Mouse (Mus musculus) kidney, postnatal 10 days (tissue): ENCODE results near the gene Asb12.
"Not testable (repeated sequence)": the region's sequence is repeated elsewhere in the genome, so short reads cannot be mapped to it uniquely, and the experiment has no call there.

ENCODE experiments used
- DNase-seq: peaks from one replicate; pipeline ENCODE4 v3.0.0; 2021; ENCODE audit warnings: mixed read lengths

Gene Asb12

DNA sequence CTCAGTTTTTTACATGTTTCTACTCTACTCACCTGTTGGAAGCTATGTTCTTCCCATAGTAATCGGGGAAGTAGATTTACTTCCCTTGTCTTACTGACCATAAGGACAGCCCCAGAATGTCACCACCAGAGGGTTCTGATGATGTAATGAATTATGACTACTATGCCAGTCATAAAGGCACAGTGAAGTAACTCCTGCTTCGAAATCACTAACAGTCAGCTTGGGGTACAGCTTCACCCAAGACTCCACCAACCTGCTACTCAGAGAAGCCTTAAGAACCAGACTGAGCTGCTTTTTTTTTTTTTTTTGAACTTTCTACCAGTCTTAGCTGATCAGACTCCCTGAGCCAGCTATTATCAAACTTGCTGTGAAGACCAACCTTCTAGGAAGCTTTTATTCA, at the start of gene Asb12, which contains the start of gene Pfn5:
TSS of gene Asb12 (minus strand) at position 101 of the 400 bp plus-strand sequence.
TSS of gene Pfn5 (plus strand) at position 218 of the 400 bp plus-strand sequence.
- DNase-seq = no peak

DNA sequence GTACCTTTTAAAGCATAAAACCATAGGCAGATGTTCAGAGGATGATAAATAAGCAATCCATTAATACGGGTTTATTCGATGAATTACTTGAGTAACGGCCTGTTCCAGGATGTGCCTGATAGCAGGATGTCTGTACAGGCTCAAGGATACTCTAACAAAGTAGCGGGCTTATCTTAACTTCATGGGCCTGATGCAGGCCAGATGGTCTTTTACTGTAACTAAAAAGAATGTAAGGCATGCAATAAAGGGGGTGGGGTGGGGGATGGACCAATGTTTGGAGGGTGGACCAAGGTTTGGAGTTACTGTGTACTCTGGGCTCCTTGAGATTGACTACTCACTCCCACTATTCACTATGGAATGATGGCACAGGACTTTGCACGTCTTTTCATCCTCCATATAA, 42.8 kb upstream of the Asb12 start:
- peak; percentile 2 for DNase-seq

DNA sequence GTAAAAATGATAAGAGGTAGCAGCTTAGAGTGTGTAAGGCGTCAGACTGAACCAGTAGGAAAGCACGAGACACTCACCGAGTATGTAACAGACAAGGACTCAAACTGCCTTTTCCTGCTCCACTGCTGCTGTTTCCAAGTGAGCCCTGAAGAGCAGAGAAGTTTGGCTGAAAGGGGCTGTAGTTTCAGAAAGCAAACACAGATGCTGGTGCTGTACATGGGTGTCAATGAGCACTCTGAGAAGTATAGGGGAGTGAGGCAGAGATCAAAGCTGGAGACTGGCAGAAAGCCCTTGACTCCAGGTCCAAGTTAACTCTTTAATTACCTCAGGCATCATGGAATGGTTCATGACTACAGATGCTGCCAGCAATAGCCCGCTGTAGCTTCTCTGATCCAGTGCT, 3.5 kb downstream of the Asb12 start:
- DNase-seq = no peak

DNA sequence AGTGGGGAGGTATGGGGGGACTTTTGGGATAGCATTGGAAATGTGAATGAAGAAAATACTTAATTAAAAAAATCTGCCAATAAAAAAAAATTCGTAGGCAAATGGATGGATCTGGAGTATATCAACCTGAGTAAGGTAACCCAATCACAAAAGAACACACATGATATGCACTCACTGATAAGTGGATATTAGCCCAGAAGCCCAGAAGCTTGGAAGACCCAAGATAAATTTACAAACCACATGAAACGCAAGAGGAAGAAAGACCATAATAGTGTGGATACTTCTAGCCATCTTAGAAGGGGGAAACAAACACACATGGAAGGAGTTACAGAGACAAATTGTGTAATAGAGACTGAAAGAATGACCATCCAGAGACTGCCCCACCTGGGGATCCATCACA, 22.3 kb downstream of the Asb12 start:
- DNase-seq = not testable (repeated sequence)

DNA sequence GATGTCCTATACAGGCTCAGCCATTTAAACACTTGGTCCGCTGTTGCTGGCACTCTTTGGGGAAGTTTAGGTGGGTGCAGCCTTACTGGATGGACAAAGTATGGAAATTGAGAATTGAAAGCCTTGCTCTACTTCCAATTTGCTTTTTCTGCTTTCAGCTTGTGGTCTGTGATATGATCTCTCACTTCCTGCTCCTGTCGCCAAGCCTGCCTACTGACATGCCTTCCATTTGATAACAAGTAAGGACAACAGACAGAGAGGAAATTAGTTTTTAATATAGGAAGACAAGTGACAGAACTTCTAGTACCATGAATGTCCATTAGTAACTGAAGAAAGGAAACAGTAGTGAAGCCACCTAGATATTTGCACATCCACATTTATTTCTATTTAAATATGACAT, 32.6 kb downstream of the Asb12 start:
- DNase-seq = no peak

DNA sequence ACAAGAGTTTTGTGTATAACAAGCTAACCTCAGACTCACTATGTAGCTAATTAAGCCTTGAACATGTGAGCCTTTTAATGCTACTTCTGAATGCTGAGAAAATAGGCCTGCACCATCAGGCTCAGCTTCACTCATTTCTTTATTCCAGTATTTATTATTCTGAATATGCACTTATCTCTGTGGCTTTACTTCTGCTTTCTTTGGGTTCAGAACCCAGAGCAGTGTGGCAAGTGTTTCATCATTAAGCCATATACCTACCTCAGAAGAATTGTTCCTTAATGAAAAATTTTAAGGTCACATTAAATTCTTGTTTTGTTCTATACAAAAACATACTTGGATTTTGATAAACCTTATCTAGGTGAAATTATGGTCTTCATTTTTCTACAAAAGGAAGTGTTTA, 33.9 kb downstream of the Asb12 start:
- no peak for DNase-seq

DNA sequence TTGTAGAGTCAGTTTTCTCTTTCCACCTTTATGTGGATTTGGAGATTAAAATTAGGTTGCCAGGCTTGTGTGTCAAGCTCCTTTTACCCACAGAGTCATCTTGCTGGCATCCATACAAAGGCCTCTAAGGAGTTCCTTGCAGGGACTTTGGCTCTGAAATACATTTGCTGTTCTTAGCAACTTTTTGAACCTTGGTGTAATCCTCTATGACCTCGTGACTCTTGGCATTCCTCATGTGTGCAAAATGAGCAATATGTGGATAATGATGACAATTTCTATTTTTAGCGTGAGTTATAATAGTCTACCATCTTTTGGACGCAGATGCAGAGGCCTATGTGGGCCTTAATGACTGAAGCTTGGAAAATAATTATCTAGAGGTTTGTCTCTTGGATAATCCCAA, 100.6 kb downstream of the Asb12 start:
- DNase-seq = no peak

DNA sequence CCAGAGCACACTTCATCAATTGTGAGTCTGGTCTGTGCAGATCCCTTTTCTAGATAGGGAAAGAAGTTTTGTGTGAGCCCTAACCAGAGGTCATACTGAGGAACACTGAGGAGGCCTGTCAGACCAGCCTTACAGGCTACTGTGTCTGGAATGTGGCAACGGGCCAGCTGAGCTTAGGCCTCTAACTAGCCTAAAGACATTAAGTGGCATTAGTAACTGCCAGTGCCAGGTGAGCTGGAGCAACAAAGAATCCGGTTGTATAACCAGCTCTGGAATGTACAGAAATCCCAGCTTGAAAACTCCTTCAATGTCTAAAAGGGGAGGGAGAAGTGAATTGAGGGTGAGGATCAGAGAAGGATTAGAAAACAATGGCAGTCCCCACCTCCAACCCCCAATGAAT, 111.9 kb downstream of the Asb12 start:
- peak; percentile 80 for DNase-seq

DNA sequence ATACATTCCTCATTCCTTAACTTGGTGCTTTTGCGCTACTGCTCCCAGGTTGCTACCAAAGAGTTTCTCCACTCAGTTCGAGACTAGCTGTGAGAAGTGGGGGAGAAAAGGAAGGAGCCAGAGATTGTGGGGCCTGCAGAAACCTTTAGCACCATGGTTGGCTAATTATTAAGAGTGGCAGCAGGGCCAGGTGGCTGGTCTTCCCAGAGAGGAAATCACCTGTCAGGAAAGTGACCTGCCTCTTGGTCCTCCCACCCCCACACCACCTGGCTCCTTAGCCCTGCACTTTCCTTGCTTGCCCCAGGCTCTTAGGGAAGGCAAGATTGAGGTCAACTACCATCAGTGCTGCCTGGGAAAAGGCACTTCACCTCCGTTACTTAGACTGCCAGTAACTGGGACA, 112.6 kb downstream of the Asb12 start:
- peak; percentile 56 for DNase-seq

DNA sequence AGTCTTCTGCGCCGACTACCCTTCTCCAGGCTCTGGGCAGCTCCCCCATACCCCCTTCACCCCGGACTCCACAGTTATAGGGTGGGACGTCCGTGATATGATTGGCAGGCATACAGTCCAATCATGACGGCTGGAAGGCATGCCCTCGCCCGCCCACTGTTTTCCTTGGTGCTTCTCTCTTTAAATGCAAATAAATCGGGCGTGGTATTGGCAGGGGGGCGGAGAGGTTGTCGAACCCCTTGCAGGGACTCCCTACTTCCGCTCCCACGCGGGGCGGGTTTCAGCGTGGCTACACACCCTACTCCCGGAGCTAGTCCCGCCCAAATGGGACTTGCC, 113.0 kb downstream of the Asb12 start, which contains the start of gene Amer1:
TSS of gene Amer1 (minus strand) at position 97 of the 336 bp plus-strand sequence.
- peak; percentile 93 for DNase-seq

DNA sequence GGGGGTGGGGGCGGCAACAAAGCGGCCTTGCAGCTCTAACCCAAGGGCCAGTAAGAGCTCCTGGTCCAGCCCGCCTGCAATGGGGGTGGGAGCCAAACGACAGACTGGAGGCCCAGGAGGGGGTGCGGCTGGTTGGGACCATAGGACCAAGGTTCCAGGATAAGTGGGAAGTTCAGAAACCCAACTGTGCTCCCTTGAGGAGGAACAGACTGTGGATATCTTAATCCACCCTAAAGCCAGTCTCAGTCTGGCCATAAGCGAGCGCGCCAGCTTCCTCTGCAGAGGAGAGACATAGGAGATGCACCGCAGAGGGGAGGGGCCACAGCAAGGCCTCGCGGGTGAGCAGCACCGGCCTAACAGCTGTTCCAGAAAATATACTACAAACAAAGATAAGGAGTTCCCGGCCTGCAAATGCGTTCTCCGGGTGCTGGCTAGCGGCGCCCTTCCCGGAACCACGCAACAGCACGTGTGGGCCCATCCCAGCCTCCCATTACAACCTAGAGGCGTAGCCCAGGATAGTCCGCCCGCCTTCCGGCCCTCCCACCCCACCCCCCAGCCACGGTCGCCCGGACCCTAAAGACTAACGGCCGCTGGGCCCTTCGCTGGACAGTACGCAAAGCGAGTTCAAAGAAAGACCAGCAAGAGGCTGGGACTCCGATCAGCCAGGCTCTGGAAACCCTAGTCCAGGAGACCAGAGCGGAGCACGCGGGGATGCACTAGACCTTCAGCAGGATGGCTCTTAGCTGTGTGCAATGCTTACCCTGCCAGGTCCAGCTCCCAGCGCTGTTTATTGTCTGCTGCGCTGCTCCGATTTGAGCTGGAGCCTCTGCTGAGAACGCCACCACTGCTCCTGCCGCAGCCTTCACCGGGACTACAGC, 113.7 kb downstream of the Asb12 start:
- DNase-seq = peak; percentile 58

DNA sequence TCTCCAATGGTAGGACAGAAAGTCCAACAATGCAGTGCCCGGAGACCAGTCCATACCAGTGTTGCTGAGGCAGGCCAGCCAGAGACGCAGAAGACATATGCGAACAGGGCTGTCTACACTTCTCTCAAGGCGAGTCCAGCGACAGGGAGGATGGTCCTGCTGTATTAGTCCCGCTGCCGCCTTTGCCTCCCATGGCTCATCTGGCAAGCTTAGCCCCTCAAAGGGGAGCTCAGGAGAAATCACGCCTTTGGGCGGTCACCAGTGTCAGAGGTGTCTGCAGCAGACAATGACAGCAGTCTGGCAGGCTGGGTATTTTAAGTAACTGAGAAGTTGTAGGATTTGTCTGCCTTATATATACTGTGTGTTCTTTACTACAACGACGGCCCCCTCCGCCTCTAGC, 114.4 kb downstream of the Asb12 start:
- no peak for DNase-seq

DNA sequence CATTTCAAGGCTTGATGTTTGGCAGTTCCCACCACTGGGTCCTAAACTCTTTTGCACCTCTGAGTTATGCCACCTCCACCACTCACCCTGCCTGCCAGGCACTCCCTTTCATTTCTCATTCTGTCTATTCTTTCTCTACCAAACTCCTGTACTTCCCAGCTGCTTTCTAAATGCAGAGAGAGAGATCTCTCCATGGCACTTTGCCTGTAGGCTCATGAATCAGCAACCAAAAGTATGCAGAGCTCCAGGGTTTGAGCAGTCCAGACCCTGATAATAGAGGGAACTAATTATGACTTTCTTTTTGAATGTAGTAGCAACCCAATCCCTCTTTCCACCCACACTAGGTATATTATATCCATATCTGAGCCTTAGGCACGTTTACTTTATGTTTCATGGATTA, 115.5 kb downstream of the Asb12 start:
- DNase-seq = no peak

DNA sequence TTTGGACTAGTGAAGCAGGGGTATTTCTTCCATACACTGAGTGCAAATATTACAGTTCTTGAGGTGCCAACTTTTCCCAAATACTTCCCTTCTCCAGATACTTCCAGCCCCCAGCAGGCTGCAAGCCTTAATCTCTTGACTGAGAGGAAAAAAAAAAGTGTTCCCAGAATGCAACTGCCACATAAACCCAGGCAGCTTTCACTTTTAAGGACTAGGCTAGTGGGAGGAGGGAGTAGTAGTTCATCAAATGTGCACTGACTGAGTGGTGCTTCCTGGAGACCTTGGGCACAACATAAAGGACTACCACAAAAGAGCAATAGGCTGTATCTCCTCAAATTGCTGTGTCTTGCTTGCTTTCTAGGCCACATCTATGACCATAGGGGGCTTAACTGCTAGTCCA, 116.5 kb downstream of the Asb12 start:
- DNase-seq = no peak

DNA sequence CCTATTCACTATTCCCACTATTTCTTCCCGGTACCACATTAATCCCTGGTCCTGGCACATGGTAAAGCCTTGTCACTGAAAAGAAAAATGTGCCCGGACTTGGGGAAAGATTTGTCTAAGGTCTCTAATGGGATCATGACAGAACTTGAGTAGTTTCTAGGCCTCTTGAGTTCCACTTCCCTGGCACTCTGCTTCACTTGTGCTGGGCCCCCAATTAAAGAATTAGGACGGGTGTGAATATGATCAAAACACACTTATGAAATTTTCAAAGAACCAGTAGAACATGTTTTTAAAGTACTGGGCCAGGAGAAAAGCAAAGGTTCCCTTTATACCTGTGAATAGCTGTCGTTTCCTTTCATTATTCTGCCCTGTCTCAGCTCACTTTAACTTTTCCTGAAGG, 119.3 kb downstream of the Asb12 start:
- no peak for DNase-seq

DNA sequence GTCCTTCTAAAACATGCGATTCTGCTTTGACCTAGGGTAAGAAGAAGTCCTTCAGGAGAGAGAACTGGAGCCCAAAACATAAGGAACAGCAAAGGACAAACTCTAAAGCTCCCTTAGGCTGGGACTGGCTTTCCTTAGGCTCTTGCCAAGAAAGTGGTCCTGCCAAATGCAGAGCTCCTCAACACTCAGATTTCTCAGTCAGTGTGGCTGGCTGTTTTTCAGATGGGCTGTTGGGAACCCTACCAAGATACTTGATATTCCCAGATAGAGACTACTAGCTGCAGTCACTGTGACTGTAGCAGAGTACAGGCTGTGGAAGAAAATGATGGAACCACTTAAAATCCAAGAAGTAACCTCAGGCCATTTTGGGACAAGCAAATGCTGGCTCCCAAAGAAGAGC, 120.6 kb downstream of the Asb12 start:
- DNase-seq = no peak
